Mouse (Mus musculus): ENCODE results near the gene Tmem198b.
"Not testable (repeated sequence)": the region's sequence is repeated elsewhere in the genome, so short reads cannot be mapped to it uniquely, and the experiment has no call there.

Tmem198b gene

GRCm38 (mm10) chr10:128804271-128805091 is at the start of gene Tmem198b:
Gene Tmem198b, minus strand, starts transcription at chr10:128804370.
- peak; percentile 71 to 74 for DNase-seq (ENCODE audit: low spot score in 2 of 2)

- no peak for DNase-seq (ENCODE audit: low spot score in 2 of 2)
These were observed 46.2 kb upstream of the Tmem198b start for GRCm38 (mm10) chr10:128850339-128850738.

GRCm38 (mm10) chr10:128848426-128848825 is 44.3 kb upstream of the Tmem198b start:
- DNase-seq (ENCODE audit: low spot score in 2 of 2) = no peak

- DNase-seq (ENCODE audit: low spot score in 2 of 2) = no peak
These were observed 42.5 kb upstream of the Tmem198b start for GRCm38 (mm10) chr10:128846664-128847063.

- no peak for DNase-seq (ENCODE audit: low spot score in 2 of 2)
These were observed 41.3 kb upstream of the Tmem198b start for GRCm38 (mm10) chr10:128845516-128845915.

GRCm38 (mm10) chr10:128843260-128843659 is 39.1 kb upstream of the Tmem198b start:
- no peak for DNase-seq (ENCODE audit: low spot score in 2 of 2)

GRCm38 (mm10) chr10:128840612-128841011 is 36.4 kb upstream of the Tmem198b start:
- no peak for DNase-seq (ENCODE audit: low spot score in 2 of 2)

GRCm38 (mm10) chr10:128839434-128839833 is 35.3 kb upstream of the Tmem198b start:
- DNase-seq (ENCODE audit: low spot score in 2 of 2) = no peak

- no peak for DNase-seq (ENCODE audit: low spot score in 2 of 2)
These were observed 33.2 kb upstream of the Tmem198b start for GRCm38 (mm10) chr10:128837400-128837799.

GRCm38 (mm10) chr10:128823821-128824220 is 19.7 kb upstream of the Tmem198b start:
- DNase-seq (ENCODE audit: low spot score in 2 of 2) = no peak

GRCm38 (mm10) chr10:128823087-128823486 is 18.9 kb upstream of the Tmem198b start:
- not testable (repeated sequence) for DNase-seq (ENCODE audit: low spot score in 2 of 2)

GRCm38 (mm10) chr10:128822135-128822534 is 18.0 kb upstream of the Tmem198b start:
- DNase-seq (ENCODE audit: low spot score in 2 of 2) = no peak

GRCm38 (mm10) chr10:128821358-128822056 is 17.3 kb upstream of the Tmem198b start, which contains the start of gene Ormdl2:
Gene Ormdl2, minus strand, starts transcription at chr10:128821645.
- peak; percentile 98 for DNase-seq (ENCODE audit: low spot score in 2 of 2)

- DNase-seq (ENCODE audit: low spot score in 2 of 2) = no peak
These were observed 16.0 kb upstream of the Tmem198b start for GRCm38 (mm10) chr10:128820217-128820616.

- DNase-seq (ENCODE audit: low spot score in 2 of 2) = no peak
These were observed 12.9 kb upstream of the Tmem198b start, which contains the start of gene Sarnp for GRCm38 (mm10) chr10:128817033-128817432. Gene Sarnp, plus strand, starts transcription at chr10:128817333.

- DNase-seq (ENCODE audit: low spot score in 2 of 2) = no peak
These were observed 2.8 kb upstream of the Tmem198b start for GRCm38 (mm10) chr10:128807018-128807417.

GRCm38 (mm10) chr10:128806086-128806485 is 1.9 kb upstream of the Tmem198b start:
- no peak for DNase-seq (ENCODE audit: low spot score in 2 of 2)

- DNase-seq (ENCODE audit: low spot score in 2 of 2) = peak; percentile 92 to 93
These were observed 1.2 kb upstream of the Tmem198b start for GRCm38 (mm10) chr10:128805092-128806000.

- peak; percentile 65 to 75 for DNase-seq (ENCODE audit: low spot score in 2 of 2)
These were observed 349 bp downstream of the Tmem198b start, which contains the start of gene Dnajc14 for GRCm38 (mm10) chr10:128803771-128804270. Gene Dnajc14, plus strand, starts transcription at chr10:128804062.

- DNase-seq (ENCODE audit: low spot score in 2 of 2) = no peak
These were observed 809 bp downstream of the Tmem198b start for GRCm38 (mm10) chr10:128803361-128803760.

- no peak for DNase-seq (ENCODE audit: low spot score in 2 of 2)
These were observed 1.2 kb downstream of the Tmem198b start for GRCm38 (mm10) chr10:128802956-128803355.

All from frontal cortex, postnatal 10 days (tissue).